Mouse (Mus musculus) embryonic facial prominence, embryonic 15.5 days (tissue): Measurements from ENCODE around the gene Hsdl2. TPM values are rescaled to one million over a fixed set of nuclear protein-coding genes. Genes with fewer than 3 reads are reported as not detected.

Experiments used
- ATAC-seq: fragments of 200-750 bp; cut with Nextera tagmentation; 2 replicates; pipeline ENCODE4 v1.8.0; 2017; ENCODE audit warnings: low read depth, moderate TSS enrichment; ENCODE audit not compliant: insufficient number of reproducible peaks, low FRiP score, low TSS enrichment
- H3K27ac ChIP-seq: fragments of 300-500 bp; sonication (generic); replicated peaks from 2 replicates; pipeline ENCODE4 v1.5.1; 2015; ENCODE audit warnings: mild to moderate bottlenecking, inconsistent platforms
- H3K27me3 ChIP-seq: fragments of 300-500 bp; sonication (generic); 2 replicates; pipeline ENCODE4 v1.6.1; 2015; ENCODE audit warnings: inconsistent platforms
- H3K36me3 ChIP-seq: fragments of 300-500 bp; sonication (generic); 2 replicates; pipeline ENCODE4 v1.6.1; 2015; ENCODE audit warnings: mild to moderate bottlenecking, inconsistent platforms
- H3K4me1 ChIP-seq: fragments of 300-500 bp; sonication (generic); 2 replicates; pipeline ENCODE4 v1.6.1; 2015; ENCODE audit warnings: inconsistent platforms
- H3K4me2 ChIP-seq: fragments of 300-500 bp; sonication (generic); replicated peaks from 2 replicates; pipeline ENCODE4 v1.6.1; 2015; ENCODE audit warnings: mild to moderate bottlenecking, inconsistent platforms
- H3K4me3 ChIP-seq: fragments of 300-500 bp; sonication (generic); replicated peaks from 2 replicates; pipeline ENCODE4 v1.5.1; 2015; ENCODE audit warnings: mild to moderate bottlenecking, inconsistent platforms
- H3K9ac ChIP-seq: fragments of 300-500 bp; sonication (generic); 2 replicates; pipeline ENCODE4 v1.6.1; 2015; ENCODE audit warnings: inconsistent platforms
- H3K9me3 ChIP-seq: fragments of 300-500 bp; sonication (generic); replicated peaks from 2 replicates; pipeline ENCODE4 v1.6.1; 2016; ENCODE audit warnings: inconsistent platforms
- WGBS: fragments of 180-500 bp; shearing (Covaris S2); methylation state at CpG from one replicate; pipeline ENCODE4 v1.1.7; 2015; 5-methylcytosine and 5-hydroxymethylcytosine counted together
- polyA plus RNA-seq: library from polyadenylated mRNA; unstranded; fragments of >200 nt; fragmentation: Nextera tagmentation; extraction: Ambion mirVana; gene quantifications from 2 replicates; pipeline ENCODE4 v1.2.1, GENCODE M21; 2015

Gene Hsdl2
- polyA plus RNA-seq, 1 experiment from 2014 or later, result 27.1 TPM

GRCm38 (mm10) chr4:59629076-59629874 is 47.9 kb downstream of the Hsdl2 start:
- H3K9ac ChIP-seq, result no peak overlapping the region
- ATAC-seq, result no peak
- H3K27me3 ChIP-seq, result no peaks in the 10 kb centered on the region
- H3K27ac ChIP-seq, result no peak overlapping the region
- H3K4me3 ChIP-seq, result no peak overlapping the region
- H3K4me1 ChIP-seq, result 0 out of 2 replicates have a peak, but pooled peaks cover 16% of the 10 kb centered on the region
- no peaks in the 10 kb centered on the region for H3K36me3 ChIP-seq
- WGBS, result 24% methylated on average over 7 of the region's 7 CpGs
- H3K4me2 ChIP-seq, result no peak overlapping the region
- H3K9me3 ChIP-seq, result no peaks in the 10 kb centered on the region

- no peaks in the 10 kb centered on the region for H3K36me3 ChIP-seq
- no peak for ATAC-seq
- no peak overlapping the region for H3K4me3 ChIP-seq
- no peak overlapping the region for H3K4me2 ChIP-seq
- no peaks in the 10 kb centered on the region for H3K27me3 ChIP-seq
- no peaks in the 10 kb centered on the region for H3K9me3 ChIP-seq
- 0 out of 2 replicates have a peak, but pooled peaks cover 16% of the 10 kb centered on the region for H3K4me1 ChIP-seq
- WGBS, result 59% methylated on average over 9 of the region's 9 CpGs
- no peak overlapping the region for H3K9ac ChIP-seq
- H3K27ac ChIP-seq, result no peak overlapping the region
Measured at GRCm38 (mm10) chr4:59630122-59630521, 48.8 kb downstream of the Hsdl2 start.

GRCm38 (mm10) chr4:59634532-59634931 is 53.2 kb downstream of the Hsdl2 start:
- Histone ChIP-seq H3K4me3 (no peak overlapping the region), H3K4me2 (no peak overlapping the region), H3K9me3 (no peaks in the 10 kb centered on the region), H3K27me3 (no peaks in the 10 kb centered on the region), H3K27ac (no peak overlapping the region), H3K9ac (no peak overlapping the region), H3K4me1 (peaks cover 5% of the 10 kb centered on the region; the same call in 1 of the 2 replicates), H3K36me3 (no peaks in the 10 kb centered on the region)
- 85% methylated on average over 1 of the region's 1 CpGs for WGBS
- ATAC-seq, result no peak

GRCm38 (mm10) chr4:59639163-59639562 is 57.8 kb downstream of the Hsdl2 start:
- Histone ChIP-seq H3K4me3 (no peak overlapping the region), H3K27me3 (no peaks in the 10 kb centered on the region), H3K27ac (no peak overlapping the region), H3K4me2 (no peak overlapping the region), H3K36me3 (no peaks in the 10 kb centered on the region), H3K9me3 (no peaks in the 10 kb centered on the region), H3K9ac (no peak overlapping the region), H3K4me1 (peaks cover 3% of the 10 kb centered on the region; the same call in 1 of the 2 replicates)
- ATAC-seq, result no peak

GRCm38 (mm10) chr4:59640720-59641119 is 59.4 kb downstream of the Hsdl2 start:
- H3K4me2 ChIP-seq, result no peak overlapping the region
- peaks cover 3% of the 10 kb centered on the region; the same call in 1 of the 2 replicates for H3K4me1 ChIP-seq
- no peaks in the 10 kb centered on the region for H3K36me3 ChIP-seq
- H3K9ac ChIP-seq, result no peak overlapping the region
- no peak overlapping the region for H3K4me3 ChIP-seq
- no peak for ATAC-seq
- H3K9me3 ChIP-seq, result no peaks in the 10 kb centered on the region
- no peaks in the 10 kb centered on the region for H3K27me3 ChIP-seq
- WGBS, result 87% methylated on average over 2 of the region's 2 CpGs
- no peak overlapping the region for H3K27ac ChIP-seq

- WGBS, result 78% methylated on average over 3 of the region's 3 CpGs
- no peak overlapping the region for H3K4me3 ChIP-seq
- no peak overlapping the region for H3K4me2 ChIP-seq
- no peak overlapping the region for H3K9ac ChIP-seq
- H3K27me3 ChIP-seq, result no peaks in the 10 kb centered on the region
- H3K36me3 ChIP-seq, result no peaks in the 10 kb centered on the region
- H3K9me3 ChIP-seq, result no peaks in the 10 kb centered on the region
- ATAC-seq, result no peak
- H3K27ac ChIP-seq, result no peak overlapping the region
- H3K4me1 ChIP-seq, result 0 out of 2 replicates have a peak, but pooled peaks cover 3% of the 10 kb centered on the region
Measured at GRCm38 (mm10) chr4:59642039-59642438, 60.7 kb downstream of the Hsdl2 start.

- Histone ChIP-seq H3K4me2 (no peak overlapping the region), H3K4me1 (0 out of 2 replicates have a peak, but pooled peaks cover 3% of the 10 kb centered on the region), H3K9ac (no peak overlapping the region), H3K27me3 (no peaks in the 10 kb centered on the region), H3K9me3 (no peaks in the 10 kb centered on the region), H3K4me3 (no peak overlapping the region), H3K27ac (no peak overlapping the region), H3K36me3 (no peaks in the 10 kb centered on the region)
- 64% methylated on average over 2 of the region's 2 CpGs for WGBS
- ATAC-seq, result no peak
Measured at GRCm38 (mm10) chr4:59642657-59643056, 61.3 kb downstream of the Hsdl2 start.

- H3K4me3 ChIP-seq, result no peak overlapping the region
- no peak for ATAC-seq
- H3K9me3 ChIP-seq, result no peaks in the 10 kb centered on the region
- H3K27ac ChIP-seq, result no peak overlapping the region
- 88% methylated on average over 3 of the region's 3 CpGs for WGBS
- H3K36me3 ChIP-seq, result no peaks in the 10 kb centered on the region
- no peaks in the 10 kb centered on the region for H3K27me3 ChIP-seq
- H3K4me2 ChIP-seq, result no peak overlapping the region
- H3K4me1 ChIP-seq, result no peaks in the 10 kb centered on the region
- no peak overlapping the region for H3K9ac ChIP-seq
Measured at GRCm38 (mm10) chr4:59644431-59644830, 63.1 kb downstream of the Hsdl2 start.

- H3K9ac ChIP-seq, result no peak overlapping the region
- ATAC-seq, result no peak
- no peak overlapping the region for H3K4me3 ChIP-seq
- H3K4me1 ChIP-seq, result no peaks in the 10 kb centered on the region
- H3K27ac ChIP-seq, result no peak overlapping the region
- no peaks in the 10 kb centered on the region for H3K27me3 ChIP-seq
- H3K36me3 ChIP-seq, result no peaks in the 10 kb centered on the region
- no peak overlapping the region for H3K4me2 ChIP-seq
- WGBS, result 70% methylated on average over 4 of the region's 4 CpGs
- H3K9me3 ChIP-seq, result no peaks in the 10 kb centered on the region
Measured at GRCm38 (mm10) chr4:59644992-59645391, 63.6 kb downstream of the Hsdl2 start.

GRCm38 (mm10) chr4:59645610-59646009 is 64.2 kb downstream of the Hsdl2 start:
- 91% methylated on average over 2 of the region's 2 CpGs for WGBS
- H3K4me1 ChIP-seq, result no peaks in the 10 kb centered on the region
- no peak overlapping the region for H3K4me2 ChIP-seq
- no peaks in the 10 kb centered on the region for H3K9me3 ChIP-seq
- no peaks in the 10 kb centered on the region for H3K36me3 ChIP-seq
- H3K4me3 ChIP-seq, result no peak overlapping the region
- ATAC-seq, result no peak
- no peak overlapping the region for H3K9ac ChIP-seq
- no peaks in the 10 kb centered on the region for H3K27me3 ChIP-seq
- H3K27ac ChIP-seq, result no peak overlapping the region

GRCm38 (mm10) chr4:59646020-59646696 is 64.8 kb downstream of the Hsdl2 start:
- Histone ChIP-seq H3K9me3 (no peaks in the 10 kb centered on the region), H3K4me1 (no peaks in the 10 kb centered on the region), H3K36me3 (no peaks in the 10 kb centered on the region), H3K4me2 (no peak overlapping the region), H3K27ac (no peak overlapping the region), H3K4me3 (no peak overlapping the region), H3K27me3 (no peaks in the 10 kb centered on the region), H3K9ac (no peak overlapping the region)
- no peak for ATAC-seq
- 95% methylated on average over 10 of the region's 10 CpGs for WGBS
